Mouse (Mus musculus) liver, embryonic 14.5 days (tissue): ENCODE measurements around the gene Olfr1264.

Source experiments
- CTCF ChIP-seq: IDR thresholded peaks from 2 replicates; pipeline ENCODE4 v1.5.1; 2016; ENCODE audit warnings: antibody characterized with exemption, low read depth, control low read depth
- EP300 ChIP-seq: IDR thresholded peaks from 2 replicates; pipeline ENCODE4 v1.6.1; 2016; ENCODE audit warnings: antibody characterized with exemption, low read depth

DNA sequence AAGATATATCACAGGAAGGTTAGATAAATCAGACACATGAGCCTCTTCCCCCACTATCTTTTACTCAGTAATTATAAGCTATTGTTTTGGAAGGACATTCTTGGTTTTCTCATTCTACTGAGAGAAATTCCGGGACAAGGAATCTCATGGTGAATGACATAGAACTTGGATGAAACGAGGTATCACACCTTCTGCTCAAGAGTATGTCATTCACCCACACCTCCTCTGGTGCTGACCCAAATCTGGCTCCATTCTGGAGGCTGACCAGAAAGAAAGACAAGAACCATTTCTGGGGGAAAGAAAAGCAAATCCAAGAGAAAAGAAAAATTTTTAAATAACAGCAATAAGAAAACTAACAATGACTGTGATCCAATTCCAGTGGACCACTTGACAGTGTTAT is 44.7 kb upstream of the Olfr1264 start:
- TF ChIP-seq CTCF: no peak
- TF ChIP-seq EP300: no peak
